Mouse (Mus musculus): ENCODE data around the gene Atg9a. TPM values are rescaled to one million over a fixed set of nuclear protein-coding genes. Genes with fewer than 3 reads are reported as not detected.

Atg9a gene
- polyA plus RNA-seq, 1 experiment = 120 TPM

DNA sequence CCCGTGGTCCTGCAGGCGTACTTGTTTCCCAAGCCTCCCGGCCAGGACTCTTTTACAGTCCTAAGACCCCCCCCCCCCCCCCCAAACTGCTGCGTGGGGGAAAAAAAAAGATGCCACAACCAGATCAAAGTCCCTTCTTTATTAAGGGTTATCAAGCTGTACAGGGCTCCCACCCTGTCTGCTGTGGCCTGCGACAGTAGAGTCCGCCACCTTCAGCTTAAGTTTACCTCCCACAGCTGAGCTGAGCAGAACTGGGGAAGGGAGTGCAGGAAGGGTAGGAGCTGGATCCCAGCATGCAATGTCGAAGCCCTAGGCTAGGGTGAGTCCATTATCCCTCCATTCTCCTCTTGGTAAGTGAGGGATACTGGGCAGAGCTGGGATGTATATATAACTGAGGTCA, 11.3 kb downstream of the Atg9a start:
- WGBS = 44% methylated on average over 7 of the region's 7 CpGs
- no peaks in the 10 kb centered on the region for H3K27me3 ChIP-seq (ENCODE audit: control insufficient read depth, insufficient read depth, low read length)
- peaks cover 14% of the 10 kb centered on the region for H3K4me1 ChIP-seq (ENCODE audit: control insufficient read depth, insufficient read depth, low read length)
- no peak overlapping the region for H3K27ac ChIP-seq (ENCODE audit: insufficient read depth, low read length)
- DNase-seq = no peak
- no peak for TF ChIP-seq CTCF (IDR thresholded peaks at IDR 0.05; ENCODE audit: borderline replicate concordance, insufficient read depth, low read depth, low read length)
- no peak for TF ChIP-seq POLR2A (IDR thresholded peaks at IDR 0.05; ENCODE audit: borderline replicate concordance, insufficient read depth, low read length)
- H3K4me3 ChIP-seq (replicated peaks; ENCODE audit: insufficient read depth, low read depth, low read length) = no peak overlapping the region

DNA sequence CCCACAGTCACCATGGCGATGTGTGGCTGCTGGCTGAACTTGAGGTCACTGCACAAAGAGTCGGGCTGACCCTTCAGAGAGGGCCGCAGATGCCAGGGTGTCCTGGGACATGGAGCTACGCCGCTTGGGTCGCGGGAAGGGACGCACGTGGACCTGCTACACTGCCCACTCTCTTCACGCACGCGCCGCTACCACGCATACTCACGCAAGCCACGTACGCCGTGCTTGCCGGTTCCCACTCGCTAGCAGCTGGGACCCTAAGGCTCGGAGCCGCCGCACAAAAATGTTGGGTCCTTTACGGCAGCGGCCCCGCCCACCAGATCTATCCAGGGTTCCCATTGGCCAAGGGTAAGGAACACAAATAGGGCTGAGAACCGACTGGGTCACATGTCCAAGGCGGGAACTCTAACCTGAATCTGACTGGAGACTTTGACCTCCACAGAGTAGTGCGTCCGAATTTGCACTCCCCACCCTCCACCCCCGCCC, 11.8 kb downstream of the Atg9a start, which contains the start of gene Abcb6:
Gene Abcb6 (minus strand): TSS at position 288 of the 486 bp plus-strand sequence.
- Histone ChIP-seq H3K4me3 (replicated peaks; ENCODE audit: insufficient read depth, low read depth, low read length) (peak within 1 kb of the TSS; percentile 70), H3K27ac (ENCODE audit: insufficient read depth, low read length) (no peak within 1 kb of the TSS), H3K4me1 (ENCODE audit: control insufficient read depth, insufficient read depth, low read length) (peaks cover 8% of the 10 kb centered on the region), H3K27me3 (ENCODE audit: control insufficient read depth, insufficient read depth, low read length) (no peaks in the 10 kb centered on the region)
- peak; percentile 83 for DNase-seq
- TF ChIP-seq POLR2A (IDR thresholded peaks at IDR 0.05; ENCODE audit: borderline replicate concordance, insufficient read depth, low read length) = peak; percentile 41; the same call in 1 of the 2 replicates
- TF ChIP-seq CTCF (IDR thresholded peaks at IDR 0.05; ENCODE audit: borderline replicate concordance, insufficient read depth, low read depth, low read length) = no peak
- WGBS = 1% methylated on average over 31 of the region's 31 CpGs

DNA sequence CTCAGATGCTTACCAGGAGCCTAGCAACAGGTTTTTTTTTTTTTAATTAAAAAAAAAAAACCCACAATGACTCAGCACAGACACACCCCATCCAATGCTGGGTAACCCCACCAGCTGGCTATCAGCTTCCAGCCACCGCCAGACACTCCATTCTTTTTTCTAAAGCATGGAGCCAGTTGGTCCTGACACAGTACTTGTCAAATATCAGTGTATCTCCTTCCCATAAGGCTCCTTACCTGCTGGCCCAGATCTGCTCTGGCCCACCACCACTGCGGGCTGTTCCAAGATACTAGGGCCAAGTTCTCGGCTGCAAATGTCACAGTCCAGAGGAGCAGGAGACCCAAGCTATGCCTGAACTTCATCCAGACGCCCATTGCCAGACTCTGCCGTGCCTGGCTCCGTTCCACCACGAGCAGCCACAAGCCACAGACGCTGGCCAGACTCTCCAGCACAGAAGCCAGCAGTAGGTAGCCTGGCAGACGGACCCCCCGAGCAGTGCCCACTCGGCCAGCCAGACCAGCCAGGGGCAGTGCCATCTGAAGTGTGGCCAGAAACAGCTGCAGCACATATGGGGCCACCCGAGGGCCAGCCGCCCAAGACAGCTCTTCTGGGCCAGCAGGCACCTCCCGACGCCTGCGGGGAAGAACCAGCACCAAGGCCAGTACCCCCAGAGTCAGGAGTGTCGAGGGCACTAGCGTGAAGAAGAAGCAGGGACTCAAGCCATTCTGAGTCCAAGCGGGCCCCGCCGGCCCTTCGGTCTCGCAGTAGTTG, 12.5 kb downstream of the Atg9a start:
- peaks cover 3% of the 10 kb centered on the region; the same call in 1 of the 2 replicates for H3K4me1 ChIP-seq (ENCODE audit: control insufficient read depth, insufficient read depth, low read length)
- no peak overlapping the region for H3K27ac ChIP-seq (ENCODE audit: insufficient read depth, low read length)
- peak overlapping the region; percentile 70 for H3K4me3 ChIP-seq (replicated peaks; ENCODE audit: insufficient read depth, low read depth, low read length)
- no peaks in the 10 kb centered on the region for H3K27me3 ChIP-seq (ENCODE audit: control insufficient read depth, insufficient read depth, low read length)
- 1% methylated on average over 23 of the region's 23 CpGs for WGBS
- no peak for TF ChIP-seq POLR2A (IDR thresholded peaks at IDR 0.05; ENCODE audit: borderline replicate concordance, insufficient read depth, low read length)
- DNase-seq = peak; percentile 63 to 69

DNA sequence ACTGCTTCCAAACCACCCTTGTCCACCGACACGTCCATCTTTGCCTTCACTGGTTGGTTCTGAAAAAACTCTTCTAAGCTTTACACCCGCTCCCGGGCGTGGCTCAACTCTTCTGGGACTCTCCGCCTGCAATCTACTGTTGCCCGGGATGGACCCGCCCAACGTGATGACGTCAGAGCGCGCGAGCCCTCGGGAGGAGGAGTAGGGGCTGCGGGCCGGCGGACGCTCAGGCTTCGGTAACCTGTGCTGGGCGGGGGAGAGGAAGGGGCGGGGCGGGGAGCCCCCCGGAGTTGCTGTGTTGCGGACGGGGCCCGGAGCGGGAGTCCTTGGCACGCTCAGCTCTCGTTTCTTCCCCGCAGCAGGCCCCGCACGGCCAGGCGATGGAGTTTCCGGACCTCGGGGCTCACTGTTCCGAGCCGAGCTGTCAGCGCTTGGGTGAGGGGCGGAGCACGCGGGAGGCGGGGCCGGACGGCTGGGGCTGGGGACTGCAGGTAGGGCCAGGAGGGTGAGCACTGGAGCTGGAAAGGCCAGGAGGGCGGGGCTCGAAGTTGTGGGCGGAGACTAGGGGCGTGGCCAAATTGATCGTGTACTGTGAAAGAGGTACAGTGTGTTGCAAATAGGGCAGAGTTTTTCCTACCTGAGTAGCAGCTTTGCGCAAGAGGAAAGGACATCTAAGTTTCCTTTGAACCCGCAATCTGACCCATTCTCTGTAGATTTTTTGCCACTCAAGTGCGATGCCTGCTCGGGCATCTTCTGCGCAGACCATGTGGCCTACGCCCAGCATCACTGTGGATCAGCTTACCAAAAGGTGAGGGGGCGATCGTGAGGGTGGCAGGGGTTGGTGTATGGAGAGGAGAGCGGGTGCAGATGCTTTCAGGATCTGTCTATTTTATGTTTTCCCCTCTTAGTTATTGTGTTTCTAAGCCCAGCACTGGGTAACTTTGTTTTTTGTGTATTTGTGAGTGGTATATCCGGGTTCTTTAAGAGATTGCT, 23.2 kb downstream of the Atg9a start, which contains the start of gene Zfand2b:
Gene Zfand2b (plus strand): TSS at position 175 of the 993 bp plus-strand sequence.
- Histone ChIP-seq H3K27ac (ENCODE audit: insufficient read depth, low read length) (peak within 1 kb of the TSS; percentile 2; the same call in 1 of the 2 replicates), H3K4me1 (ENCODE audit: control insufficient read depth, insufficient read depth, low read length) (no peaks in the 10 kb centered on the region), H3K4me3 (replicated peaks; ENCODE audit: insufficient read depth, low read depth, low read length) (peak within 1 kb of the TSS; percentile 80), H3K27me3 (ENCODE audit: control insufficient read depth, insufficient read depth, low read length) (no peaks in the 10 kb centered on the region)
- WGBS = 1% methylated on average over 58 of the region's 59 CpGs
- DNase-seq = peak; percentile 96 to 98
- TF ChIP-seq CTCF (IDR thresholded peaks at IDR 0.05; ENCODE audit: borderline replicate concordance, insufficient read depth, low read depth, low read length) = no peak
- peak; percentile 80; the same call in 1 of the 2 replicates for TF ChIP-seq POLR2A (IDR thresholded peaks at IDR 0.05; ENCODE audit: borderline replicate concordance, insufficient read depth, low read length)

DNA sequence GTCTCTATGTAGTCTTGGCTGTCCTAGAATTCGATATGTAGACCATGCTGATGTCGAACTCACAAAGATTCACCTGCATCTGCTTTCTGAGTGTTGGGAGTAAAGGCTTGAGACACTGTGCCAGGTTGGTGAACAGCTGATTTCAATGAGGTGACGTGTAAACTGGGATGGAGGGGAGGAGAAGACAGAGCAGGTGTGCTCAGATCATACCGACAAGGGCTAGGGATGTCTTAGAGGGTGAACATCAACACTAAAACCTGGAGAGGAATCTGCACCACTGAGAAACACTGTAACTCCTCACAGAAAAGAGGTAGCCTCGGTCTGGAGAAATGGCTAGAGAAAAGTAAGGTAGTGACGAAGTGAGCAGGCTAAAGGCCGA, 23.9 kb downstream of the Atg9a start:
- peak overlapping the region; percentile 2; the same call in 1 of the 2 replicates for H3K27ac ChIP-seq (ENCODE audit: insufficient read depth, low read length)
- peak overlapping the region; percentile 80 for H3K4me3 ChIP-seq (replicated peaks; ENCODE audit: insufficient read depth, low read depth, low read length)
- no peaks in the 10 kb centered on the region for H3K27me3 ChIP-seq (ENCODE audit: control insufficient read depth, insufficient read depth, low read length)
- WGBS = 6% methylated on average over 7 of the region's 7 CpGs
- no peak for TF ChIP-seq POLR2A (IDR thresholded peaks at IDR 0.05; ENCODE audit: borderline replicate concordance, insufficient read depth, low read length)
- no peak for TF ChIP-seq CTCF (IDR thresholded peaks at IDR 0.05; ENCODE audit: borderline replicate concordance, insufficient read depth, low read depth, low read length)
- no peak for DNase-seq
- H3K4me1 ChIP-seq (ENCODE audit: control insufficient read depth, insufficient read depth, low read length) = no peaks in the 10 kb centered on the region

DNA sequence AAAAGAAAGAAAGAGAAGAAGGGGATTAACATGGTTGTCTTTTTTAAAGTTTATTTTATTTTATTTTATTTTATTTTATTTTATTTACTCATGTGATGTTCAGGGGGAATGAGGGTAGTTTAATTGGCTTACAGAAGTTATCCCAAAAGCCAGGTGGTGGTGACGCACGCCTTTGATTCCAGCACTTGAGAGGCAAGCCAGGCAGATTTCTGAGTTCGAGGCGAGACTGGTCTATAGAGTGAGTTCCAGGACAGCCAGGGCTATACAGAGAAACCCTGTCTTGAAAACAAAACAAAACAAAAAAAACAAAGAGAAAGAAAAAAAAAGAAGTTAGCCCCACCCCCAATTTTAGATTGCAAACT, 31.8 kb downstream of the Atg9a start:
- Histone ChIP-seq H3K4me1 (ENCODE audit: control insufficient read depth, insufficient read depth, low read length) (no peaks in the 10 kb centered on the region), H3K27me3 (ENCODE audit: control insufficient read depth, insufficient read depth, low read length) (no peaks in the 10 kb centered on the region), H3K4me3 (replicated peaks; ENCODE audit: insufficient read depth, low read depth, low read length) (no peak overlapping the region), H3K27ac (ENCODE audit: insufficient read depth, low read length) (no peak overlapping the region)
- WGBS = 78% methylated on average over 4 of the region's 4 CpGs
- TF ChIP-seq POLR2A (IDR thresholded peaks at IDR 0.05; ENCODE audit: borderline replicate concordance, insufficient read depth, low read length) (no peak), CTCF (IDR thresholded peaks at IDR 0.05; ENCODE audit: borderline replicate concordance, insufficient read depth, low read depth, low read length) (no peak)
- DNase-seq = no peak

DNA sequence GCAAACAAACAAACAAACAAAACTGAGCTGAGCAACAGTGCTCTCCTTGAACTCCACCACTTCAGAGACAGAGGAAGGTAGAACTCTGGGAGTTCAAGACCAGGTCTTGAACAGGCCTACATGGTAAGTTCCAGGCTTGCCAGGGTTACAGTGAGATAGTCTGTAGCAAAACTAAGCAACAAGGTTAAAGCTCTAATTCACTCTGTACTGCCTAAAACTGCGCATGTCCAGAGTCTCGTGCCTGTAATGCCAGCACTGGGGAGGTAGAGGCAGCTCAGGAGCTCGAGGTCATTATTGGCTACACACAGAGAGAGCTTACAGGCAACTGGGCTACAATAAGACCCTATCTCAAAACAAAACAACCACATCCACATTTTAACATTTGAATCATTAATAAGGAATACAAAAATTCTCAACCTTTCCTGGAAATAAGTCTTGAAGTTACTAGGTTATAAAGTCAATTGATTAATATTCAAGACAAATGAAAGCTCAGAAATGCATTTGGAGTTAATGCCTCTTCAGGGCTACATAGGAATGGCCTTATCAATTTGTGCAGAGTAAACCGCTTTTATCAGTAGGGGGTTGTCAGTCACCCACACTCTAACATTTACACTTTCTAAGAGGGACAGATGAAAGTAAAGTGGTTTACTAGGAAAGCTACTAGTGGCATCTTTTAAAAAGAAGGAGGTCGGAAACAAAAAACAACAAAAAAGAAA, 32.3 kb downstream of the Atg9a start:
- 67% methylated on average over 5 of the region's 5 CpGs for WGBS
- TF ChIP-seq POLR2A (IDR thresholded peaks at IDR 0.05; ENCODE audit: borderline replicate concordance, insufficient read depth, low read length) = no peak
- no peak for TF ChIP-seq CTCF (IDR thresholded peaks at IDR 0.05; ENCODE audit: borderline replicate concordance, insufficient read depth, low read depth, low read length)
- H3K4me3 ChIP-seq (replicated peaks; ENCODE audit: insufficient read depth, low read depth, low read length) = no peak overlapping the region
- H3K4me1 ChIP-seq (ENCODE audit: control insufficient read depth, insufficient read depth, low read length) = no peaks in the 10 kb centered on the region
- no peaks in the 10 kb centered on the region for H3K27me3 ChIP-seq (ENCODE audit: control insufficient read depth, insufficient read depth, low read length)
- no peak overlapping the region for H3K27ac ChIP-seq (ENCODE audit: insufficient read depth, low read length)
- DNase-seq = no peak

Data from cerebellum, adult 2 months (tissue).